Mouse (Mus musculus): ENCODE results near the gene Glb1l. TPM values are rescaled to one million over a fixed set of nuclear protein-coding genes. Genes with fewer than 3 reads are reported as not detected.

Glb1l gene
- polyA plus RNA-seq, 1 experiment from 2014 or later = 12.8 TPM

Small RNA genes within 50 kb of the gene (microRNA-seq; reads per million reads assigned to microRNA genes)
- gene Gm27943 = not detected

Other genes starting within 250 kb of the Glb1l start
- 13.1 and 13.3 TPM in 2 replicates for gene Nhej1, start 85.6 kb downstream of the Glb1l start, polyA plus RNA-seq (2016; fragmentation: Nextera tagmentation; extraction: Ambion mirVana)
- 0.11 TPM in 1 of 2 replicates, not detected in the other for gene Slc23a3, start 76.9 kb downstream of the Glb1l start, polyA plus RNA-seq (2016; fragmentation: Nextera tagmentation; extraction: Ambion mirVana)
- 35.6 and 41.3 TPM in 2 replicates for gene Cnppd1, start 68.1 kb downstream of the Glb1l start, polyA plus RNA-seq (2016; fragmentation: Nextera tagmentation; extraction: Ambion mirVana)
- gene Retreg2, start 68.0 kb downstream of the Glb1l start, polyA plus RNA-seq (2016; fragmentation: Nextera tagmentation; extraction: Ambion mirVana) = 31.5 and 35.3 TPM in 2 replicates
- 28.7 and 35.5 TPM in 2 replicates for gene Zfand2b, start 42.2 kb downstream of the Glb1l start, polyA plus RNA-seq (2016; fragmentation: Nextera tagmentation; extraction: Ambion mirVana)
- gene Abcb6, start 30.4 kb downstream of the Glb1l start, polyA plus RNA-seq (2016; fragmentation: Nextera tagmentation; extraction: Ambion mirVana) = 38.0 and 39.0 TPM in 2 replicates
- 22.0 and 24.8 TPM in 2 replicates for gene Ankzf1, start 18.7 kb downstream of the Glb1l start, polyA plus RNA-seq (2016; fragmentation: Nextera tagmentation; extraction: Ambion mirVana)
- gene Atg9a, start 18.6 kb downstream of the Glb1l start, polyA plus RNA-seq (2016; fragmentation: Nextera tagmentation; extraction: Ambion mirVana) = 19.1 and 23.9 TPM in 2 replicates
- 146 and 149 TPM in 2 replicates for gene Stk16, start within 50 bp of the Glb1l start, polyA plus RNA-seq (2016; fragmentation: Nextera tagmentation; extraction: Ambion mirVana)
- gene Tuba4a, start 9.1 kb upstream of the Glb1l start, polyA plus RNA-seq (2016; fragmentation: Nextera tagmentation; extraction: Ambion mirVana) = 10.0 and 10.7 TPM in 2 replicates
- gene A630095N17Rik, start 21.3 kb upstream of the Glb1l start, polyA plus RNA-seq (2016; fragmentation: Nextera tagmentation; extraction: Ambion mirVana) = not detected in 2 replicates
- gene Dnajb2, start 25.6 kb upstream of the Glb1l start, polyA plus RNA-seq (2016; fragmentation: Nextera tagmentation; extraction: Ambion mirVana) = 23.8 and 29.9 TPM in 2 replicates
- gene Ptprn, start 53.7 kb upstream of the Glb1l start, polyA plus RNA-seq (2016; fragmentation: Nextera tagmentation; extraction: Ambion mirVana) = 0.11 and 0.13 TPM in 2 replicates
- gene Resp18, start 67.6 kb upstream of the Glb1l start, polyA plus RNA-seq (2016; fragmentation: Nextera tagmentation; extraction: Ambion mirVana) = not detected in 2 replicates
- gene Dnpep, start 107.2 kb upstream of the Glb1l start, polyA plus RNA-seq (2016; fragmentation: Nextera tagmentation; extraction: Ambion mirVana) = 117 and 132 TPM in 2 replicates
- gene Des, start 149.5 kb upstream of the Glb1l start, polyA plus RNA-seq (2016; fragmentation: Nextera tagmentation; extraction: Ambion mirVana) = 6.2 and 7.8 TPM in 2 replicates
- 45.7 and 49.6 TPM in 2 replicates for gene Speg, start 164.5 kb upstream of the Glb1l start, polyA plus RNA-seq (2016; fragmentation: Nextera tagmentation; extraction: Ambion mirVana)
- 50.4 and 61.7 TPM in 2 replicates for gene Gmppa, start 225.1 kb upstream of the Glb1l start, polyA plus RNA-seq (2016; fragmentation: Nextera tagmentation; extraction: Ambion mirVana)
- 0.31 and 0.59 TPM in 2 replicates for gene Asic4, start 239.6 kb upstream of the Glb1l start, polyA plus RNA-seq (2016; fragmentation: Nextera tagmentation; extraction: Ambion mirVana)

All from limb, embryonic 10.5 days (tissue).